Mouse (Mus musculus) forebrain, embryonic 15.5 days (tissue): ENCODE measurements around the gene Kcng1. TPM values are rescaled to one million over a fixed set of nuclear protein-coding genes. Genes with fewer than 3 reads are reported as not detected.
A peak's percentile ranks its signal among the peaks of the same experiment; 100 is the strongest.

ENCODE experiments used
- ATAC-seq: fragments of 200-750 bp; cut with Nextera tagmentation; replicated peaks from 2 replicates; pipeline ENCODE4 v1.8.0; 2017; ENCODE audit warnings: mild to moderate bottlenecking, moderate TSS enrichment, moderate library complexity
- H3K27ac ChIP-seq: fragments of 300-500 bp; sonication (generic); replicated peaks from 2 replicates; pipeline ENCODE4 v1.5.1; 2015; ENCODE audit warnings: mild to moderate bottlenecking, inconsistent platforms
- H3K27me3 ChIP-seq: fragments of 300-500 bp; sonication (generic); 2 replicates; pipeline ENCODE4 v1.6.1; 2015; ENCODE audit warnings: inconsistent platforms
- H3K36me3 ChIP-seq: fragments of 300-500 bp; sonication (generic); 2 replicates; pipeline ENCODE4 v1.6.1; 2015; ENCODE audit warnings: mild to moderate bottlenecking, inconsistent platforms
- H3K4me1 ChIP-seq: fragments of 300-500 bp; sonication (generic); 2 replicates; pipeline ENCODE4 v1.6.1; 2015; ENCODE audit warnings: inconsistent platforms
- H3K4me2 ChIP-seq: fragments of 300-500 bp; sonication (generic); replicated peaks from 2 replicates; pipeline ENCODE4 v1.6.1; 2015; ENCODE audit warnings: mild to moderate bottlenecking, inconsistent platforms
- H3K4me3 ChIP-seq: fragments of 300-500 bp; sonication (generic); 2 replicates; pipeline ENCODE4 v1.5.1; 2015; ENCODE audit warnings: mild to moderate bottlenecking, inconsistent platforms
- H3K9ac ChIP-seq: fragments of 300-500 bp; sonication (generic); replicated peaks from 2 replicates; pipeline ENCODE4 v1.6.1; 2015; ENCODE audit warnings: mild to moderate bottlenecking, inconsistent platforms
- H3K9me3 ChIP-seq: fragments of 300-500 bp; sonication (generic); 2 replicates; pipeline ENCODE4 v1.6.1; 2016; ENCODE audit warnings: inconsistent platforms
- WGBS: fragments of 180-500 bp; shearing (Covaris S2); methylation state at CpG from one replicate; pipeline ENCODE4 v1.1.7; 2015; ENCODE audit warnings: mixed read lengths; 5-methylcytosine and 5-hydroxymethylcytosine counted together
- polyA plus RNA-seq: library from polyadenylated mRNA; unstranded; fragments of >200 nt; fragmentation: Nextera tagmentation; extraction: Ambion mirVana; gene quantifications from 2 replicates; pipeline ENCODE4 v1.2.1, GENCODE M21; 2015

Gene Kcng1
- polyA plus RNA-seq, 1 experiment from 2014 or later: 16.0 TPM

- Histone ChIP-seq H3K4me1 (no peaks in the 10 kb centered on the region), H3K9ac (no peak overlapping the region), H3K36me3 (no peaks in the 10 kb centered on the region), H3K27ac (no peak overlapping the region), H3K4me2 (no peak overlapping the region), H3K4me3 (no peak overlapping the region), H3K27me3 (no peaks in the 10 kb centered on the region), H3K9me3 (no peaks in the 10 kb centered on the region)
- 30% methylated on average over 10 of the region's 10 CpGs for WGBS
- ATAC-seq: no peak
Measured at GRCm38 (mm10) chr2:168292041-168292440, 10.5 kb upstream of the Kcng1 start.

GRCm38 (mm10) chr2:168289851-168290250 is 8.3 kb upstream of the Kcng1 start:
- Histone ChIP-seq H3K36me3 (no peaks in the 10 kb centered on the region), H3K9ac (no peak overlapping the region), H3K4me1 (no peaks in the 10 kb centered on the region), H3K27me3 (no peaks in the 10 kb centered on the region), H3K4me2 (no peak overlapping the region), H3K4me3 (no peak overlapping the region), H3K27ac (no peak overlapping the region), H3K9me3 (no peaks in the 10 kb centered on the region)
- WGBS: 88% methylated on average over 2 of the region's 2 CpGs
- no peak for ATAC-seq

DNA sequence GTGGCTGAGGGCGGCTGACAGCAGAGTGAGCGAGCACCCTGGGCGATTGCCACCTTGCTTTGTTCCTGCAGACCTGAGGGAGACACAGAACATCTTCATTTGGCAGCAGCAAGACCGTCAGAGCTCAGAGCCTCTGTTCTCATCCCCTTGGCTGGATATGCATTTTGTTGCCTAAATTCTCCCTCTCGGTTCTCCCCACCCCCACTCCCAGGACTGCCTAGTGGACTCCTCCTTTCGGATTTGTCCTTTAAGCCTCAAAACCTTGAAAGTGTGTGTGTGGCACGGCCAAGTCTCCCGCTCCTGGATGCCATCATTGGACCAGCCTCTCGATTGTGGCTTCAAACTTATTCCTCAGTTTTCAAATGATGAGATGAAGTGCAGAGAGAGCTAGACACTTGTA is 7.5 kb upstream of the Kcng1 start:
- Histone ChIP-seq H3K4me3 (no peak overlapping the region), H3K9ac (no peak overlapping the region), H3K4me1 (no peaks in the 10 kb centered on the region), H3K27ac (no peak overlapping the region), H3K36me3 (no peaks in the 10 kb centered on the region), H3K4me2 (no peak overlapping the region), H3K27me3 (0 out of 2 replicates have a peak, but pooled peaks cover 4% of the 10 kb centered on the region), H3K9me3 (no peaks in the 10 kb centered on the region)
- WGBS: 63% methylated on average over 9 of the region's 9 CpGs
- no peak for ATAC-seq

DNA sequence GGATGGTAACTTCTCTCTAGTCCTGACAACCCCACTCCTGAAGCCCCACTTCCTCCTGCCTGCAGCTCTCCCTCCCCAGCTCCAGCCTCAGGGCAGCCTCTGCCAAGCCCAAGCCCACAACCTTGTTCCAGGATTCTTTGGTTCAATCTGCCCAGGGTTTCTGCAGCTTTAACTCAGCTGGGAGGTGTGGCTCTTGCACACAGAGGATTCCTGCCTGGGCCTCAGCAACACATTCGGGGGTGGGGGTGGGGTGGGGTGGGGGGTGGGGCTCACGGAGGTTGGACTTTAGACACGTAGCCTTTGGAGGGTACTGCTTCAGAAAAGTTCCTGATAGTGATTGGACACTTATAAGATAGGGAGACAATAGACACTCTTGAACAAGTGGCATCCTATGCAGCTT is 5.5 kb upstream of the Kcng1 start:
- 15% methylated on average over 3 of the region's 3 CpGs for WGBS
- no peak for ATAC-seq
- Histone ChIP-seq H3K9ac (no peak overlapping the region), H3K9me3 (no peaks in the 10 kb centered on the region), H3K4me3 (no peak overlapping the region), H3K4me1 (no peaks in the 10 kb centered on the region), H3K36me3 (no peaks in the 10 kb centered on the region), H3K4me2 (no peak overlapping the region), H3K27me3 (peaks cover 18% of the 10 kb centered on the region; the same call in 1 of the 2 replicates), H3K27ac (no peak overlapping the region)

- no peak overlapping the region for H3K27ac ChIP-seq
- H3K36me3 ChIP-seq: no peaks in the 10 kb centered on the region
- no peak overlapping the region for H3K9ac ChIP-seq
- no peaks in the 10 kb centered on the region for H3K9me3 ChIP-seq
- peaks cover 36% of the 10 kb centered on the region; the same call in 1 of the 2 replicates for H3K27me3 ChIP-seq
- H3K4me2 ChIP-seq: no peak overlapping the region
- no peak overlapping the region for H3K4me3 ChIP-seq
- 91% methylated on average over 6 of the region's 6 CpGs for WGBS
- no peak for ATAC-seq
- H3K4me1 ChIP-seq: peaks cover 16% of the 10 kb centered on the region
Measured at GRCm38 (mm10) chr2:168285143-168285542, 3.6 kb upstream of the Kcng1 start.

DNA sequence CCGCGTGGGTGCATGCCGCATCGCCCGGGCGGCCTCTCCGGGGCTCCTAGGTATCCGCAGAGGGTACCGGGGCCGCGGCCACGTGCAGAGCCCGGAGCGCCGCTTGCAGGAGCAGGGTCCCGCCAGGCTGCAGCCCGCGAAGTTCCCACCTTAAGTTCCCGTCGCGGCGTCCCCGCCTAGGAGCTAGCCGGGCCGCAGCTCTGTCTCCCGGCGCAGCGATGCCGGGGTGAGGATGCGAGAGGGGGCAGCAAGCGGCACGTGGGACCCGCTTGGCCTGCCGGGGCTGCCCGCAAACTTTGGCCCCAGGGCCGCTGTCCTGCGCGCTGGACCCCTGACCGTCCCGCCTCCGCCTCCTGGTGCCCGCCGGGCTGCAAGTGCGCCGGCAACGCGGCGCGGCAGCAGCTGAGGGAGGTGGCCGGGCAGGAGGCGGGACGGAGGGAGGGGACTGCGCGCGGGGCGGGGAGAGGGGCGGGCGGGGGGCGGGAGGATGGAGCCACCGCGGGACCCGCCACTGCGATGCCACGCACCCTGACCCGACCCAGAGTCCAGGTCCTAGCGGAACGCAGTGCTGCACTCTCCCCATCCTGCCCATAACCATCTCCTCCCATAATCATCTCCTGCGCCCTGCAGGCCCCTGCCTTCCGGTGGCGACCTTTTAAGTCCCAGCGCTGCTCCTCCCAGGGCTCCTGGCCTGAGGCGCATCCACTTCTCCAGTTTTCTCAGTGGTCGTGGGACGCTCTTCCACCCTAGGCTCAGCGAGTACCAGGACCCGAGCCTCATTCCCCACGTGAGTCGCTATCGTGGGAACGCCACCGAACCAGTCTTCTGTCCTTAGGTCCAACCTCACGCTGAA is 581 bp downstream of the Kcng1 start:
- peaks cover 40% of the 10 kb centered on the region for H3K4me1 ChIP-seq
- H3K9ac ChIP-seq: peak overlapping the region; percentile 62
- WGBS: under 1% methylated on average over 65 of the region's 82 CpGs
- no peaks in the 10 kb centered on the region for H3K36me3 ChIP-seq
- peak overlapping the region; percentile 78 for H3K4me2 ChIP-seq
- no peak overlapping the region for H3K27ac ChIP-seq
- H3K9me3 ChIP-seq: no peaks in the 10 kb centered on the region
- peaks cover 50% of the 10 kb centered on the region; the same call in 1 of the 2 replicates for H3K27me3 ChIP-seq
- ATAC-seq: peak; percentile 69
- H3K4me3 ChIP-seq: peak overlapping the region; percentile 62

DNA sequence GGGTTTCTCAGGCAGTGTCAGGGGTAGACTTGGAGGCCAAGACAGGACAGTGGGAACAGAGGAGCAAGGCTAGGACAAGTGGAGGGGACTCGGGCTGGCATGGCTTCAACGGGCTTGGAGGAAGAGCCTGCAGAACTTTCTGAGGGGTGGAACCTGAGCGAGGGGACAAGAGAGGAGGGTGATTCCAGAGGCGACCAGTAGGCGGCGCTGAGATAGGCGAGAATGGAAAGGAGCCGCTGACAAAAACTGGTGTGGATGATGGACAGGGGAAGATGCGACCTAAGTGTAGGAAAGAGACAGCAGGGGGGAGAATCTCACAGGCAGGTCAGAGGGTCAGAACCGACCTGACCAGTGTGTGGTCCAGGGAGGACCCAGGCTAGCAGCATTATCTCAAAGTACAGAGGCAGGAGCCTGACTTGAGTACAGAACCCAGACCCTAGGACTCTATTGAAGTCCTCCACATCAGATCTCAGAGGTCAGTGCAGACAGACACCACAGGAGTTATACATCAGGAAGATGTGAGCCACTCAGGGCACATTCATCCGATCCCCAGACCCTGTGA is 7.1 kb downstream of the Kcng1 start:
- no peaks in the 10 kb centered on the region for H3K9me3 ChIP-seq
- peaks cover 33% of the 10 kb centered on the region for H3K4me1 ChIP-seq
- no peak overlapping the region for H3K4me3 ChIP-seq
- H3K27ac ChIP-seq: no peak overlapping the region
- H3K27me3 ChIP-seq: peaks cover 9% of the 10 kb centered on the region; the same call in 1 of the 2 replicates
- no peak overlapping the region for H3K9ac ChIP-seq
- 12% methylated on average over 11 of the region's 11 CpGs for WGBS
- no peak for ATAC-seq
- H3K36me3 ChIP-seq: no peaks in the 10 kb centered on the region
- no peak overlapping the region for H3K4me2 ChIP-seq

DNA sequence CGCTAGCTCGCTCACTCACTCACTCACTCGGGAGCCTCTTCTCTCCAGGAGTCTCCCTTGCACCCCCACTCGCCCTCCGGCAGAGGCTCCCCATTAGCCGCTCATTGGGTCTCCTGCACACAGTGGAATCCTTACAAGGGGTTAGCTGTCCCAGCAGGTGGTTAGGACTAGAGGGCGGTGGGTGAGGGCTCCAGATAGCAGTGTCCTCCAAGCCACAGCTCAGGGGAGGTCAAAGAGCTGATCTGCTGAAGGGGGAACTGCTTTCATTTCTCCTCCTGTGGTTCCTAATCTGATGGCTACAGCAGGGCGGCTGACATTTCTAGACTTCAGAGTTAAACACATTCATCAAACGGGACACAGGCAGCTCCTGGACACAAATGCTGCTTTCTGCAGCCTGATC is 8.1 kb downstream of the Kcng1 start:
- H3K9ac ChIP-seq: no peak overlapping the region
- no peaks in the 10 kb centered on the region for H3K9me3 ChIP-seq
- no peak overlapping the region for H3K4me3 ChIP-seq
- 0 out of 2 replicates have a peak, but pooled peaks cover 2% of the 10 kb centered on the region for H3K36me3 ChIP-seq
- no peak overlapping the region for H3K4me2 ChIP-seq
- no peak for ATAC-seq
- H3K27ac ChIP-seq: no peak overlapping the region
- H3K27me3 ChIP-seq: 0 out of 2 replicates have a peak, but pooled peaks cover 3% of the 10 kb centered on the region
- WGBS: 51% methylated on average over 9 of the region's 9 CpGs
- peaks cover 26% of the 10 kb centered on the region for H3K4me1 ChIP-seq

DNA sequence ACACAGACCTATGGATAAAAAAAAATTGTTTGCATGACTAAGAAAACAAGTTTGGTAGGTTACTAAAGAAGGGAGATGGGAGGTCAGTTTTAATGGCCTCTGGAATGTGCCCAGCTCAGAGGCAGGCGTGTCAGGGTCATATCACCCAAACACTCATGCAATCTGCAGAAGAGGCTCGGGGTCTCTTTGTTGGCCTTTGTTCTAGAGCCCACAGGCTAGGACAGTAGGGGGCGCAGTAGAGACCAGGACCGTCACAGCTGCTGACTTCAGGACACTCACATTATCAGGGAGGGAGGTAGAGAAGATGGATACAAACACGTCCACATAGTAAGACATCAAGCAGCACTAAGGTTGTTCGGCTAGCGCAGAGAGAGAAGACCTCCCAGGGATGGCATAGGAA is 13.5 kb downstream of the Kcng1 start:
- H3K4me3 ChIP-seq: no peak overlapping the region
- H3K27me3 ChIP-seq: no peaks in the 10 kb centered on the region
- WGBS: 44% methylated on average over 7 of the region's 7 CpGs
- H3K4me2 ChIP-seq: no peak overlapping the region
- 0 out of 2 replicates have a peak, but pooled peaks cover 4% of the 10 kb centered on the region for H3K36me3 ChIP-seq
- no peak overlapping the region for H3K27ac ChIP-seq
- H3K9ac ChIP-seq: no peak overlapping the region
- H3K9me3 ChIP-seq: no peaks in the 10 kb centered on the region
- no peak for ATAC-seq
- no peaks in the 10 kb centered on the region for H3K4me1 ChIP-seq

DNA sequence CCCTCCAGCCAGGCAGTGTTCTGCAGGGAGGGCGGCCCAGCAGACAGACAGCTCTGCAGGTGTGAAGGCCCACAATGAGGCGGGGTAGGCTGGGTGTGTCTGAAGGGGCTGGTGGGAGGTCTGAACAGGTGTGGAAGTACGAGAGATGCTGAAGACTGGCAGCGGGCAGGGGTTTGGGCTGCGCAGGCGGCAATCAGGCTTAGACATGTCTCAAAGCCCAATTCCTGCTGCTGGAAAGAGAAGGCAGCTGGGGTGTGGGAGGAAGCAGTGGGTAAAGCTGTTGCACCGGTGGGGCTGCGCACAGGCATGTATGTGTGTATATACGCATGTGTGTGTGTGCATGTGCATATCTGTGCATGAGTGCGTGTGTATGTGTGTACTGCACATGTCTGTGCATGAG is 20.6 kb downstream of the Kcng1 start:
- H3K9ac ChIP-seq: no peak overlapping the region
- no peak overlapping the region for H3K27ac ChIP-seq

DNA sequence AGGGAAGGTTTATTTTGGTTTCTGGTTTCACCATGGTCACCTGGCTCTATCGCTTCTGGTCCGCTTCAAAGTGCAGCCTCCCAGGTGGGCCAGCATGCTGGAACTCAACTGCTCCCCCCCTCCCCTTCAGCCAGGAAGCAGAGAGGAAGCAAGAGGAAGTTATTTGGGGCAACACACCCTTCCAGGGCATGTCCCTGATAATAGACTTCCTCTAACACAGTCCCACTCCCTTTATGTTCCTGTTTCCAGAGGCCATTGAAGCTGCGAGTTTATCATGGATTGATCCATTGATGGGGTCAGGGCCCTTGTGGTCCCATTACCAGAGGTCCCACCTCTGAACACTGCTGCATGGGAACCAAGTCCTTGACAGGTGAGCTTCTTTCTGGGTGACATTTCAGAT is 21.4 kb downstream of the Kcng1 start:
- Histone ChIP-seq H3K27ac (no peak overlapping the region), H3K9ac (no peak overlapping the region), H3K4me2 (no peak overlapping the region), H3K4me3 (no peak overlapping the region), H3K27me3 (no peaks in the 10 kb centered on the region), H3K4me1 (no peaks in the 10 kb centered on the region), H3K9me3 (no peaks in the 10 kb centered on the region), H3K36me3 (no peaks in the 10 kb centered on the region)
- no peak for ATAC-seq
- 91% methylated on average over 3 of the region's 3 CpGs for WGBS

More for the DNA sequence above, 20.6 kb downstream of the Kcng1 start:
- Histone ChIP-seq H3K4me1 (no peaks in the 10 kb centered on the region), H3K36me3 (no peaks in the 10 kb centered on the region), H3K9me3 (no peaks in the 10 kb centered on the region), H3K4me2 (no peak overlapping the region), H3K4me3 (no peak overlapping the region), H3K27me3 (no peaks in the 10 kb centered on the region)
- 92% methylated on average over 10 of the region's 10 CpGs for WGBS
- no peak for ATAC-seq

DNA sequence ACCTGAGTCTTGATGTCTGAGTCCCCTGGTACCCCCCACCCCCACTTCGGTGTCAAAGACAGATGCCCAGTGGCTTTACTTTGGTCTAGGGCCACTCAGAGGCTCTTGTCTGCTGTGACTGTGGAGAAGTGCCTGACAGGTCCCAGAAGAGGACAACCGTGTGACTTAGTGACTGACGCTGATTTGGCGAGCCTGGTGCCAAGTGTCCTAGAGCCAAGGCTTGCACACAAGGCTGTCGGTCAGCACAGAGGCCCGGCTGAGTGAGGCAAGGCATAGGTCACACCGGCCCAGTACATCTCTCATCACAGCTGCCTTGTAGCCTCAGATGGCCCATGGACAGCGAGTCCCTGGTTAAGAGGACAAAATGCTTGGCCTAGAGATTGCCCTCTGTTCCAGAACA is 22.5 kb downstream of the Kcng1 start:
- Histone ChIP-seq H3K27ac (no peak overlapping the region), H3K36me3 (no peaks in the 10 kb centered on the region), H3K9ac (no peak overlapping the region), H3K4me2 (no peak overlapping the region), H3K9me3 (no peaks in the 10 kb centered on the region), H3K27me3 (no peaks in the 10 kb centered on the region), H3K4me1 (peaks cover 8% of the 10 kb centered on the region; the same call in 1 of the 2 replicates), H3K4me3 (no peak overlapping the region)
- WGBS: 89% methylated on average over 8 of the region's 8 CpGs
- ATAC-seq: no peak
